Mouse (Mus musculus): ENCODE results near the gene Cmc4. TPM values are rescaled to one million over a fixed set of nuclear protein-coding genes. Genes with fewer than 3 reads are reported as not detected.

Cmc4 gene
- 1 to 10 TPM in 1 of 2 experiments, under 1 TPM in 1; 0.55 to 6.6 TPM for polyA plus RNA-seq (2012; fragmentation: generic; extraction: Trizol)

DNA sequence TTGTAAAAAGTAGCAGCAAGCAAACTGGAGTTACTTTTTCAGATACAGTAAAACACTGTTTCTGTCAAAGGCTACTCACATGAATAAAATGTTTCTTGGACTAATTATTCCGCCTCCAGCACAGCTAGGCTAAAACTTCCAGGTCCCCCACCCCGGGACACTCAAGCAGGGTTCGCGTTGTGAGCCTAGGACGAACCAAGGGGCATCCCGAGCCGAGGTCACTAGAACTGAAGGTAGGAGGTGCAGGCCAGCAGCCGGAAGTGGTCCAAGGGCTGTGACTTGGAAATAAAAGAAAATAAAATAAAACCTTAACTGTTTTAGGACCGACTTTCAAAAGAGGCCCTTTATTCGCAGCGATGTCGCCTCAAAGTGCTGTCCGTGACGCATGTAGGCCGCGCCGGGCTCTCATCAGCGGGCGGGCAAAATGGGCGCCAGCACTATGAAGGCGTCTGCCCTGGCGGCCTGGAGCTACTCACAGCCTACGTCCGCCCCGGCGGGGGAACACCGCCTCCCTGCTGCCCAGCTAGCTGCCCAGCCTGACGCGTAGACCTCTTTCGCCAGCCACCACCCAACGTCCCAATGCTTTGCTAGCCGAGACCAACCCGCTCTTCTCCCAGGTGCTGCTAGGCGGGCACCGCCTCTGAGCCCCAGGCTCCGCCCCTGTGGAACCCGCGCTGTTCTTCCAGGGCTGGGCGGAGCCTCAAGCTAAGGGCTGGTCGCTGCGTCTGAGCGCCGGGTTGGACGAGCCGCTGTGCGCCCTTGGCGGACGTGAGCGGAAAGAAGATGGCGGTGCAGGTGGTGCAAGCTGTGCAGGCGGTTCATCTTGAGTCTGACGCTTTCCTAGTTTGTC is at the start of gene Cmc4, which contains the start of the genes Mtcp1 and Brcc3:
TSS of gene Cmc4 (minus strand) at position 649 of the 850 bp plus-strand sequence.
TSS of gene Mtcp1 (minus strand) at position 653 of the 850 bp plus-strand sequence.
TSS of gene Brcc3 (plus strand) at position 693 of the 850 bp plus-strand sequence.

DNA sequence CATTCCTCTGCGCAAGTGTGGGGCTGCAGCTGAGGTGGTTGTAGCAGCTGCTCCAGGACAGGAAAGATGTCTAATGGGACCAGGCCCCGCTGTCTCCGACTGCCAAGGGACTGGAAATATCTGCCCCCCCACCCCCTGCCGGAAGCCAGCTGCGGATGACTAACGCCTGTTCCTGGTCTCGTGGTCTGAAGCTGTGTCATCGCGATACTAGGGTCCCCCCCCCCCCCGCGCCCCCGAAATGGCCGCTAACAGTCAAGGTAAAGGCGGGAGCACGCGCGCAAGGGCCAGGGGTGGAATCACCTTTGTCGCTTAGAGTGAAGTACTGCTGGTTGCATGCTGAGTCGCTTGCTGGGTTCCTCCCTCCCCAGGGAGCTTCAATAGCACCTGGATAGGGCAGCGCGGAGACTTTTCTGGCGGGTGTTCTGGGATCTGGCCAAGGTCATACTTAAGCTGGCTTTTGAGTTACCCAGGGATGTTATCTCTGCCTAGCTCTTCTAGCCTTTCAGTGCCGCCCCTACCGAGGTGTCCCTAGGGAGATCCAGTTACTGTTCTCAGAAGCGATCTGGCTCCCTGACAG is 34.1 kb downstream of the Cmc4 start, which contains the start of the genes Fundc2 and F8:
TSS of gene Fundc2 (plus strand) at position 205 of the 577 bp plus-strand sequence.
TSS of gene F8 (minus strand) at position 421 of the 577 bp plus-strand sequence.

Other genes starting within 250 kb of the Cmc4 start
- gene Fundc2, start 34.2 kb downstream of the Cmc4 start, polyA plus RNA-seq (2012; fragmentation: generic; extraction: Trizol), result 10 to 100 TPM in 1 of 2 experiments, 1 to 10 TPM in 1; 8.7 to 50.3 TPM
- gene F8, start 34.0 kb downstream of the Cmc4 start, polyA plus RNA-seq (2012; fragmentation: generic; extraction: Trizol), result under 1 TPM; 0.07 to 0.58 TPM
- 1 to 10 TPM in 1 of 2 experiments, under 1 TPM in 1; 0.15 to 1.1 TPM for gene Mtcp1, start within 50 bp of the Cmc4 start, polyA plus RNA-seq (2012; fragmentation: generic; extraction: Trizol)
- gene Brcc3, start within 50 bp of the Cmc4 start, polyA plus RNA-seq (2012; fragmentation: generic; extraction: Trizol), result 1 to 10 TPM; 1.0 to 6.0 TPM
- gene Vbp1, start 97.7 kb upstream of the Cmc4 start, polyA plus RNA-seq (2012; fragmentation: generic; extraction: Trizol), result 10 to 100 TPM in 1 of 2 experiments, 1 to 10 TPM in 1; 2.4 to 16.1 TPM
- gene Rab39b, start 161.6 kb upstream of the Cmc4 start, polyA plus RNA-seq (2012; fragmentation: generic; extraction: Trizol), result 1 to 10 TPM in 1 of 2 experiments, under 1 TPM in 1; 0.76 to 1.1 TPM